Comparison of ENCODE assay signal across 27 mouse cellular contexts in genomic region chr12:58198810-58199209, GRCm38 (mm10). TPM values are rescaled to one million over a fixed set of nuclear protein-coding genes. Genes with fewer than 3 reads are reported as not detected.
DNase-seq lines count a peak whose midpoint lies in the region; ATAC-seq lines count a peak whose summit lies in the region.
"Had no signal": no experiment of that assay in that cellular context is flagged by ENCODE, and none has a peak within 500 bp of the region (broad histone marks: within the 10 kb centered on the region; RNA-seq: fewer than 3 reads in every experiment).

No protein-coding gene starts in this region.

- ATAC-seq in embryonic facial prominence, embryonic 13.5 days (ENCODE audit: insufficient number of reproducible peaks, insufficient read depth, low FRiP score, low TSS enrichment, low read depth): 0 out of 2 replicates have a peak, but pooled peaks have one; percentile 43
- ATAC-seq in embryonic facial prominence, embryonic 14.5 days (ENCODE audit: low read depth): no peak
- peak; percentile 67 for ATAC-seq in intestine, embryonic 15.5 days
- ATAC-seq: activated CD4-positive, CD25-positive, alpha-beta regulatory T cell, adult 4 months; forebrain, embryonic 13.5 days; forebrain, postnatal 0 days; hindbrain, postnatal 0 days; inflammation-experienced regulatory T-cells, adult 6 months had no signal

- no peaks in the 10 kb centered on the region for H3K27me3 ChIP-seq in embryonic facial prominence, embryonic 13.5 days
- no peaks in the 10 kb centered on the region for H3K27me3 ChIP-seq in embryonic facial prominence, embryonic 10.5 days (replicated peaks; ENCODE audit: low read depth, poor library complexity, severe bottlenecking)
- no peaks in the 10 kb centered on the region for H3K27me3 ChIP-seq in embryonic facial prominence, embryonic 14.5 days (replicated peaks; ENCODE audit: control insufficient read depth, insufficient read depth, low read length)
- H3K27me3 ChIP-seq in intestine, embryonic 15.5 days (replicated peaks): no peaks in the 10 kb centered on the region
- H3K27me3 ChIP-seq: forebrain, embryonic 13.5 days; heart, embryonic 13.5 days had no signal

- H3K4me1 ChIP-seq in embryonic facial prominence, embryonic 13.5 days: no peaks in the 10 kb centered on the region
- H3K4me1 ChIP-seq in embryonic facial prominence, embryonic 10.5 days: no peaks in the 10 kb centered on the region
- H3K4me1 ChIP-seq in embryonic facial prominence, embryonic 14.5 days (ENCODE audit: control insufficient read depth, insufficient read depth, low read length): no peaks in the 10 kb centered on the region
- no peaks in the 10 kb centered on the region for H3K4me1 ChIP-seq in intestine, embryonic 15.5 days (replicated peaks)
- H3K4me1 ChIP-seq: forebrain, embryonic 10.5 days; forebrain, embryonic 13.5 days; heart, embryonic 10.5 days; heart, embryonic 13.5 days had no signal

- no peak overlapping the region for H3K4me2 ChIP-seq in embryonic facial prominence, embryonic 13.5 days
- no peak overlapping the region for H3K4me2 ChIP-seq in embryonic facial prominence, embryonic 14.5 days (ENCODE audit: low read depth, low read length)
- H3K4me2 ChIP-seq in intestine, embryonic 15.5 days (replicated peaks): no peak overlapping the region
- H3K4me2 ChIP-seq: forebrain, embryonic 13.5 days; heart, embryonic 13.5 days; hindbrain, embryonic 14.5 days had no signal

- DNase-seq in embryonic facial prominence, embryonic 10.5 days (ENCODE audit: low spot score): no peak
- peak; percentile 40 for DNase-seq in embryonic facial prominence, embryonic 14.5 days (ENCODE audit: low spot score)
- DNase-seq in yolk sac, embryonic 10.5 days (ENCODE audit: low spot score): no peak
- no peak for DNase-seq in kidney, adult 9 months
- DNase-seq: adrenal gland, adult 8-10 months; adrenal gland, postnatal 25 days; cerebellum, adult 11-12 months; cerebellum, adult 8-10 months; cerebellum, postnatal 10 days; cerebellum, postnatal 36 days; embryo, embryonic 11 days; forebrain, postnatal 0 days; gastrocnemius, postnatal 25 days; heart, adult 2 months; heart, postnatal 14 days; heart, postnatal 4 days had no signal

- no peak overlapping the region for H3K27ac ChIP-seq in embryonic facial prominence, embryonic 13.5 days
- H3K27ac ChIP-seq in embryonic facial prominence, embryonic 10.5 days (replicated peaks): no peak overlapping the region
- no peak overlapping the region for H3K27ac ChIP-seq in embryonic facial prominence, embryonic 14.5 days (replicated peaks; ENCODE audit: low read depth, low read length)
- H3K27ac ChIP-seq in intestine, embryonic 15.5 days: no peak overlapping the region
- H3K27ac ChIP-seq: forebrain, embryonic 10.5 days; forebrain, embryonic 13.5 days; heart, adult 2 months; heart, embryonic 10.5 days; heart, embryonic 13.5 days; hindbrain, embryonic 14.5 days; hindbrain, postnatal 0 days had no signal

- 77% methylated on average over 1 of the region's 1 CpGs for WGBS in embryonic facial prominence, embryonic 13.5 days
- 94% methylated on average over 1 of the region's 1 CpGs for WGBS in embryonic facial prominence, embryonic 10.5 days
- 86% methylated on average over 1 of the region's 1 CpGs for WGBS in embryonic facial prominence, embryonic 14.5 days
- WGBS in intestine, embryonic 15.5 days: 89% methylated on average over 1 of the region's 1 CpGs

- H3K4me3 ChIP-seq in embryonic facial prominence, embryonic 13.5 days: no peak overlapping the region
- no peak overlapping the region for H3K4me3 ChIP-seq in embryonic facial prominence, embryonic 10.5 days
- no peak overlapping the region for H3K4me3 ChIP-seq in embryonic facial prominence, embryonic 14.5 days (ENCODE audit: low read depth, low read length)
- H3K4me3 ChIP-seq in intestine, embryonic 15.5 days (replicated peaks): no peak overlapping the region
- H3K4me3 ChIP-seq: erythroblast, embryonic 14.5 days; forebrain, embryonic 10.5 days; forebrain, embryonic 13.5 days; heart, adult 2 months; heart, embryonic 10.5 days; heart, embryonic 13.5 days had no signal

- H3K9ac ChIP-seq in embryonic facial prominence, embryonic 13.5 days: no peak overlapping the region
- H3K9ac ChIP-seq in embryonic facial prominence, embryonic 14.5 days (ENCODE audit: low read depth, low read length): no peak overlapping the region
- no peak overlapping the region for H3K9ac ChIP-seq in intestine, embryonic 15.5 days
- H3K9ac ChIP-seq: forebrain, embryonic 13.5 days; forebrain, postnatal 0 days; heart, embryonic 13.5 days; hindbrain, embryonic 14.5 days had no signal

- H3K36me3 ChIP-seq in embryonic facial prominence, embryonic 13.5 days: no peaks in the 10 kb centered on the region
- no peaks in the 10 kb centered on the region for H3K36me3 ChIP-seq in embryonic facial prominence, embryonic 10.5 days (replicated peaks)
- no peaks in the 10 kb centered on the region for H3K36me3 ChIP-seq in embryonic facial prominence, embryonic 14.5 days (ENCODE audit: control insufficient read depth, insufficient read depth, low read length)
- H3K36me3 ChIP-seq in intestine, embryonic 15.5 days: no peaks in the 10 kb centered on the region
- H3K36me3 ChIP-seq: forebrain, embryonic 10.5 days; heart, embryonic 10.5 days; heart, embryonic 13.5 days had no signal

- H3K9me3 ChIP-seq in embryonic facial prominence, embryonic 13.5 days: no peaks in the 10 kb centered on the region
- H3K9me3 ChIP-seq in embryonic facial prominence, embryonic 10.5 days: no peaks in the 10 kb centered on the region
- H3K9me3 ChIP-seq in embryonic facial prominence, embryonic 14.5 days (ENCODE audit: control insufficient read depth, low read length): no peaks in the 10 kb centered on the region
- no peaks in the 10 kb centered on the region for H3K9me3 ChIP-seq in intestine, embryonic 15.5 days
- H3K9me3 ChIP-seq: forebrain, embryonic 10.5 days; forebrain, embryonic 13.5 days; heart, embryonic 10.5 days; heart, embryonic 13.5 days had no signal

RNA-seq across cellular contexts. Expression of gene Sstr1, which starts 12.8 kb away (rescaled TPM):
- 2.2 and 5.0 TPM in 2 replicates for polyA plus RNA-seq in embryonic facial prominence, embryonic 13.5 days (2015; fragmentation: Nextera tagmentation; extraction: Ambion mirVana)
- 0.29 and 0.65 TPM in 2 replicates for polyA plus RNA-seq in embryonic facial prominence, embryonic 10.5 days (2016; fragmentation: Nextera tagmentation; extraction: Ambion mirVana)
- polyA plus RNA-seq in embryonic facial prominence, embryonic 14.5 days (2014; fragmentation: Nextera tagmentation; extraction: Ambion mirVana): 0.63 and 1.2 TPM in 2 replicates
- polyA plus RNA-seq in intestine, embryonic 15.5 days (2015; fragmentation: Nextera tagmentation; extraction: Ambion mirVana): 1.00 and 1.4 TPM in 2 replicates
- polyA plus RNA-seq: activated CD4-positive, CD25-positive, alpha-beta regulatory T cell, adult 4 months; erythroblast, embryonic 14.5 days; heart, adult 2 months; heart, embryonic 10.5 days; heart, embryonic 13.5 days; inflammation-experienced regulatory T-cells, adult 6 months had no signal
